22 mouse cellular contexts compared by ENCODE assay signal in genomic region chr8:11840174-11840573, GRCm38 (mm10). TPM values are rescaled to one million over a fixed set of nuclear protein-coding genes. Genes with fewer than 3 reads are reported as not detected.
DNase-seq lines count a peak whose midpoint lies in the region; ATAC-seq lines count a peak whose summit lies in the region.
"Had no signal": no experiment of that assay in that cellular context is flagged by ENCODE, and none has a peak within 500 bp of the region (broad histone marks: within the 10 kb centered on the region; RNA-seq: fewer than 3 reads in every experiment).

Gene Tex29, plus strand, starts transcription at chr8:11840474.

- DNase-seq in heart, postnatal 10 days: no peak
- DNase-seq in midbrain, embryonic 14.5 days: no peak
- DNase-seq in midbrain, embryonic 11.5 days (ENCODE audit: low spot score, missing footprints): no peak
- DNase-seq in layer of hippocampus, postnatal 10 days (ENCODE audit: low spot score in 2 of 2): no peak
- DNase-seq: adrenal gland, postnatal 36 days; cerebellum, adult 8-10 months; kidney, adult 8-10 months; kidney, postnatal 36 days; layer of hippocampus, adult 9-11 months; liver, embryonic 13.5 days; thymus, postnatal 14 days had no signal

- 85% methylated on average over 5 of the region's 5 CpGs for WGBS in heart, embryonic 14.5 days
- 89% methylated on average over 5 of the region's 5 CpGs for WGBS in midbrain, embryonic 14.5 days
- 93% methylated on average over 5 of the region's 5 CpGs for WGBS in midbrain, embryonic 11.5 days
- 94% methylated on average over 5 of the region's 5 CpGs for WGBS in hindbrain, embryonic 12.5 days
- WGBS in neural tube, embryonic 14.5 days: 94% methylated on average over 5 of the region's 5 CpGs

- H3K4me2 ChIP-seq in heart, embryonic 14.5 days (ENCODE audit: low read length): no peak within 1 kb of the TSS
- no peak within 1 kb of the TSS for H3K4me2 ChIP-seq in midbrain, embryonic 14.5 days (ENCODE audit: low read length)
- no peak within 1 kb of the TSS for H3K4me2 ChIP-seq in midbrain, embryonic 11.5 days
- H3K4me2 ChIP-seq in hindbrain, embryonic 12.5 days (replicated peaks): no peak within 1 kb of the TSS
- H3K4me2 ChIP-seq in neural tube, embryonic 14.5 days (ENCODE audit: low read depth, low read length): no peak within 1 kb of the TSS
- H3K4me2 ChIP-seq: embryonic facial prominence, embryonic 12.5 days; limb, embryonic 12.5 days; liver, embryonic 13.5 days had no signal

- H3K9me3 ChIP-seq in heart, embryonic 14.5 days (ENCODE audit: control insufficient read depth, low read length): no peaks in the 10 kb centered on the region
- H3K9me3 ChIP-seq in midbrain, embryonic 14.5 days (ENCODE audit: control insufficient read depth, low read length): no peaks in the 10 kb centered on the region
- H3K9me3 ChIP-seq in midbrain, embryonic 11.5 days (ENCODE audit: control insufficient read depth, low read length): no peaks in the 10 kb centered on the region
- H3K9me3 ChIP-seq in hindbrain, embryonic 12.5 days (replicated peaks): no peaks in the 10 kb centered on the region
- no peaks in the 10 kb centered on the region for H3K9me3 ChIP-seq in neural tube, embryonic 14.5 days (ENCODE audit: control insufficient read depth, low read length)
- H3K9me3 ChIP-seq: embryonic facial prominence, embryonic 12.5 days; limb, embryonic 12.5 days; liver, embryonic 13.5 days had no signal

- peaks cover 14% of the 10 kb centered on the region for H3K36me3 ChIP-seq in heart, embryonic 14.5 days (ENCODE audit: control insufficient read depth, insufficient read depth, low read length)
- peaks cover 8% of the 10 kb centered on the region for H3K36me3 ChIP-seq in midbrain, embryonic 14.5 days (ENCODE audit: control insufficient read depth, insufficient read depth, low read length)
- H3K36me3 ChIP-seq in midbrain, embryonic 11.5 days (ENCODE audit: control insufficient read depth, insufficient read depth, low read length): no peaks in the 10 kb centered on the region; the same call in 1 of the 2 replicates
- peaks cover 19% of the 10 kb centered on the region for H3K36me3 ChIP-seq in hindbrain, embryonic 12.5 days
- H3K36me3 ChIP-seq in neural tube, embryonic 14.5 days (ENCODE audit: control insufficient read depth, insufficient read depth, low read length): peaks cover 2% of the 10 kb centered on the region; the same call in 1 of the 2 replicates

- ATAC-seq in heart, embryonic 14.5 days (ENCODE audit: insufficient number of reproducible peaks, insufficient read depth, low FRiP score, low read depth): no peak
- ATAC-seq in midbrain, embryonic 14.5 days (ENCODE audit: low FRiP score, low TSS enrichment): no peak
- no peak for ATAC-seq in midbrain, embryonic 11.5 days (ENCODE audit: low FRiP score)
- ATAC-seq in hindbrain, embryonic 12.5 days (ENCODE audit: low FRiP score): no peak
- ATAC-seq in neural tube, embryonic 14.5 days (ENCODE audit: low read depth): no peak
- ATAC-seq: inflammation-experienced regulatory T-cells, adult 6 months; lung, postnatal 0 days; Patski had no signal

- no peak within 1 kb of the TSS for H3K9ac ChIP-seq in heart, embryonic 14.5 days (ENCODE audit: low read length)
- H3K9ac ChIP-seq in midbrain, embryonic 14.5 days (replicated peaks; ENCODE audit: low read length): no peak within 1 kb of the TSS
- no peak within 1 kb of the TSS for H3K9ac ChIP-seq in midbrain, embryonic 11.5 days (ENCODE audit: low read length)
- no peak within 1 kb of the TSS for H3K9ac ChIP-seq in hindbrain, embryonic 12.5 days
- H3K9ac ChIP-seq in neural tube, embryonic 14.5 days (replicated peaks; ENCODE audit: low read depth, low read length): no peak within 1 kb of the TSS
- H3K9ac ChIP-seq: embryonic facial prominence, embryonic 12.5 days; limb, embryonic 12.5 days; liver, embryonic 13.5 days had no signal

- H3K4me3 ChIP-seq in heart, embryonic 14.5 days (ENCODE audit: control insufficient read depth in 1 of 2, insufficient read depth in 1 of 2, low read depth in 1 of 2, low read length in 2 of 2): no peak within 1 kb of the TSS
- H3K4me3 ChIP-seq in midbrain, embryonic 14.5 days (replicated peaks; ENCODE audit: low read depth, low read length): no peak within 1 kb of the TSS
- no peak within 1 kb of the TSS for H3K4me3 ChIP-seq in midbrain, embryonic 11.5 days (ENCODE audit: low read depth, low read length)
- H3K4me3 ChIP-seq in hindbrain, embryonic 12.5 days: no peak within 1 kb of the TSS
- H3K4me3 ChIP-seq in neural tube, embryonic 14.5 days (ENCODE audit: low read depth, low read length): no peak within 1 kb of the TSS
- H3K4me3 ChIP-seq: embryonic facial prominence, embryonic 12.5 days; limb, embryonic 12.5 days; liver, embryonic 13.5 days had no signal

- no peaks in the 10 kb centered on the region for H3K27me3 ChIP-seq in heart, embryonic 14.5 days (ENCODE audit: control insufficient read depth, insufficient read depth, low read length)
- no peaks in the 10 kb centered on the region for H3K27me3 ChIP-seq in midbrain, embryonic 14.5 days (ENCODE audit: control insufficient read depth, insufficient read depth, low read length)
- H3K27me3 ChIP-seq in midbrain, embryonic 11.5 days (ENCODE audit: control insufficient read depth, insufficient read depth, low read length): no peaks in the 10 kb centered on the region
- no peaks in the 10 kb centered on the region for H3K27me3 ChIP-seq in hindbrain, embryonic 12.5 days
- no peaks in the 10 kb centered on the region for H3K27me3 ChIP-seq in neural tube, embryonic 14.5 days (ENCODE audit: control insufficient read depth, insufficient read depth, low read length)
- H3K27me3 ChIP-seq: embryonic facial prominence, embryonic 12.5 days; limb, embryonic 12.5 days; liver, embryonic 13.5 days; Patski had no signal

- peaks cover 31 to 35% of the 10 kb centered on the region in 2 experiments for H3K4me1 ChIP-seq in heart, embryonic 14.5 days (ENCODE audit: control insufficient read depth in 2 of 2, insufficient read depth in 2 of 2, low read length in 2 of 2)
- H3K4me1 ChIP-seq in midbrain, embryonic 14.5 days (ENCODE audit: control insufficient read depth, insufficient read depth, low read length): peaks cover 25% of the 10 kb centered on the region
- no peaks in the 10 kb centered on the region for H3K4me1 ChIP-seq in midbrain, embryonic 11.5 days (ENCODE audit: control insufficient read depth, insufficient read depth, low read length)
- peaks cover 29% of the 10 kb centered on the region for H3K4me1 ChIP-seq in hindbrain, embryonic 12.5 days
- peaks cover 11% of the 10 kb centered on the region for H3K4me1 ChIP-seq in neural tube, embryonic 14.5 days (ENCODE audit: control insufficient read depth, insufficient read depth, low read length)
- H3K4me1 ChIP-seq: embryonic facial prominence, embryonic 12.5 days; liver, embryonic 13.5 days had no signal

- peak within 1 kb of the TSS; percentile 43 to 80; a peak in 3 of 4 replicates for H3K27ac ChIP-seq in heart, embryonic 14.5 days (replicated peaks in 1 of 2; ENCODE audit: control insufficient read depth in 1 of 2, insufficient read depth in 1 of 2, low read depth in 2 of 2, low read length in 2 of 2)
- H3K27ac ChIP-seq in midbrain, embryonic 14.5 days (replicated peaks; ENCODE audit: low read depth, low read length): 0 out of 2 replicates have a peak within 1 kb of the TSS, but pooled peaks have one; percentile 27
- H3K27ac ChIP-seq in midbrain, embryonic 11.5 days (ENCODE audit: low read depth, low read length): no peak within 1 kb of the TSS
- 0 out of 2 replicates have a peak within 1 kb of the TSS, but pooled peaks have one; percentile 44 for H3K27ac ChIP-seq in hindbrain, embryonic 12.5 days
- 0 out of 2 replicates have a peak within 1 kb of the TSS, but pooled peaks have one; percentile 7 for H3K27ac ChIP-seq in neural tube, embryonic 14.5 days (ENCODE audit: low read depth, low read length)
- H3K27ac ChIP-seq: embryonic facial prominence, embryonic 12.5 days; limb, embryonic 12.5 days; liver, embryonic 13.5 days had no signal

- intact Hi-C loops in heart, postnatal 10 days (cut with DNase I): loop anchor here (5.0 kb wide), 1 partner anchor 77 kb away; no protein-coding TSS in a partner anchor

RNA-seq across cellular contexts. Expression of gene Tex29, which starts in this region (rescaled TPM):
- 1.1 TPM in 1 of 2 replicates, not detected in the other for polyA plus RNA-seq in heart, embryonic 14.5 days (2014; fragmentation: Nextera tagmentation; extraction: Ambion mirVana)
- not detected for total RNA-seq in heart, postnatal 10 days (2021)
- not detected in 2 replicates for polyA plus RNA-seq in midbrain, embryonic 14.5 days (2014; fragmentation: Nextera tagmentation; extraction: Ambion mirVana)
- polyA plus RNA-seq in midbrain, embryonic 11.5 days (2014; fragmentation: Nextera tagmentation; extraction: Ambion mirVana): not detected in 2 replicates
- polyA plus RNA-seq in hindbrain, embryonic 12.5 days (2016; fragmentation: Nextera tagmentation; extraction: Ambion mirVana): 0.27 TPM in 1 of 2 replicates, not detected in the other
- 0.98 and 1.2 TPM in 2 replicates for polyA plus RNA-seq in neural tube, embryonic 14.5 days (2014; fragmentation: Nextera tagmentation; extraction: Ambion mirVana)
- total RNA-seq in layer of hippocampus, postnatal 10 days (2021): 1 to 10 TPM in 1 of 2 experiments, not detected in 1; 1.3 TPM
- total RNA-seq: adrenal gland, postnatal 36 days; common myeloid progenitor, adult 5-6 weeks; megakaryocyte-erythroid progenitor cell, adult 5-6 weeks had no signal
- polyA plus RNA-seq: inflammation-experienced regulatory T-cells, adult 6 months; limb, embryonic 12.5 days; liver, embryonic 13.5 days; Patski; stomach, embryonic 16.5 days had no signal
